Mouse (Mus musculus) midbrain, embryonic 12.5 days (tissue): ENCODE data around the gene Ercc2. TPM values are rescaled to one million over a fixed set of nuclear protein-coding genes. Genes with fewer than 3 reads are reported as not detected.

Experiments
- ATAC-seq: fragments of 200-750 bp; cut with Nextera tagmentation; 2 replicates; pipeline ENCODE4 v1.8.0; 2017; ENCODE audit warnings: low read depth, moderate TSS enrichment, moderate library complexity; ENCODE audit not compliant: low FRiP score
- H3K27ac ChIP-seq: fragments of 300-500 bp; sonication (generic); replicated peaks from 2 replicates; pipeline ENCODE4 v1.5.1; 2016; ENCODE audit warnings: mild to moderate bottlenecking
- H3K27me3 ChIP-seq: fragments of 300-500 bp; sonication (generic); 2 replicates; pipeline ENCODE4 v1.6.1; 2016; ENCODE audit warnings: mild to moderate bottlenecking
- H3K36me3 ChIP-seq: fragments of 300-500 bp; sonication (generic); 2 replicates; pipeline ENCODE4 v1.6.1; 2016
- H3K4me1 ChIP-seq: fragments of 300-500 bp; sonication (generic); 2 replicates; pipeline ENCODE4 v1.6.1; 2016
- H3K4me2 ChIP-seq: fragments of 300-500 bp; sonication (generic); replicated peaks from 2 replicates; pipeline ENCODE4 v1.6.1; 2016; ENCODE audit warnings: mild to moderate bottlenecking, moderate library complexity
- H3K4me3 ChIP-seq: fragments of 300-500 bp; sonication (generic); 2 replicates; pipeline ENCODE4 v1.5.1; 2016; ENCODE audit warnings: mild to moderate bottlenecking
- H3K9ac ChIP-seq: fragments of 300-500 bp; sonication (generic); replicated peaks from 2 replicates; pipeline ENCODE4 v1.6.1; 2016; ENCODE audit warnings: mild to moderate bottlenecking, moderate library complexity
- H3K9me3 ChIP-seq: fragments of 300-500 bp; sonication (generic); 2 replicates; pipeline ENCODE4 v1.6.1; 2016; ENCODE audit warnings: mild to moderate bottlenecking
- WGBS: fragments of 180-500 bp; shearing (Covaris S2); methylation state at CpG from one replicate; pipeline ENCODE4 v1.1.7; 2016; 5-methylcytosine and 5-hydroxymethylcytosine counted together
- polyA plus RNA-seq: library from polyadenylated mRNA; unstranded; fragments of >200 nt; fragmentation: Nextera tagmentation; extraction: Ambion mirVana; gene quantifications from 2 replicates; pipeline ENCODE4 v1.2.1, GENCODE M21; 2016

Ercc2 gene
- polyA plus RNA-seq, 1 experiment from 2014 or later = 27.5 TPM

DNA sequence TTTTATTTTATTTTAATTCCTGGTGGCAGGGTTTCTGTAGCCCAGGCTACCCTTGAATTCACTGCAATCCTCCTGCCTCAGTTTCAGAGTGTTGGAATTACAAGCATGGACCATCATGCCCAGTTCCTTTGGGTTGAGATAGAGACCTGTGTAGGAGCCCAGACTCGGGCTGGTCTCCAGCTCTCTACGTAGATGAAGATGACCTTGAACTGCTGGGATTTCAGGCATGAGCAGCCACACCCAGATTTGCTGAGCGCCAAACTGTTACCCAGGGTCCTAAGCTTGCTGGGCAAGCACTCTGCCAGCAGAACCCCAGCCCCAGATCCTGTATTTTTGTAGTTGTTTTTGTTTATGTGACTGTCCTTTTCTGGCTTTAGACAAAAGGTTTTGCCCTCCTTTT lies 31.7 kb downstream of the Ercc2 start:
- Histone ChIP-seq H3K4me3 (no peak overlapping the region), H3K4me1 (no peaks in the 10 kb centered on the region), H3K36me3 (no peaks in the 10 kb centered on the region), H3K27me3 (peaks cover 39% of the 10 kb centered on the region), H3K9me3 (no peaks in the 10 kb centered on the region), H3K4me2 (no peak overlapping the region), H3K27ac (no peak overlapping the region), H3K9ac (no peak overlapping the region)
- 90% methylated on average over 3 of the region's 3 CpGs for WGBS
- ATAC-seq = no peak

DNA sequence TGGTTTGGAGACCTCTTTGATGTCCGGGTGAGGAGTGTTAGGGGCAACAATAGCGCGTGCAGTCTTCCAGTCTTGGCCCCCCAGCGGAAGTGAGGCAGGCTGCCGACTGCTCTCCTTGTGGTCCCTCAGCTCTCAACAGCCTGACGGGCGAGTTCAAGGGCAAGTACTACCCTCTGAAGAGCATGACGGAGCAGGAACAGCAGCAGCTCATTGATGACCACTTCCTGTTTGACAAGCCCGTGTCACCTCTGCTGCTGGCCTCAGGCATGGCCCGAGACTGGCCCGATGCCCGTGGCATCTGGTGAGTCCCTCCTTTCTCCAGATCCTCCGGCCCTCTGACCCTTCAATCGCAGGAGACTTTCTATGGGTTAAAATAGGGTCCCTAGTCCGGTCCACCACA lies 34.8 kb downstream of the Ercc2 start:
- Histone ChIP-seq H3K36me3 (no peaks in the 10 kb centered on the region), H3K9ac (no peak overlapping the region), H3K4me1 (0 out of 2 replicates have a peak, but pooled peaks cover 2% of the 10 kb centered on the region), H3K4me2 (no peak overlapping the region), H3K4me3 (no peak overlapping the region), H3K9me3 (no peaks in the 10 kb centered on the region), H3K27me3 (peaks cover 67% of the 10 kb centered on the region), H3K27ac (no peak overlapping the region)
- 81% methylated on average over 15 of the region's 15 CpGs for WGBS
- no peak for ATAC-seq

DNA sequence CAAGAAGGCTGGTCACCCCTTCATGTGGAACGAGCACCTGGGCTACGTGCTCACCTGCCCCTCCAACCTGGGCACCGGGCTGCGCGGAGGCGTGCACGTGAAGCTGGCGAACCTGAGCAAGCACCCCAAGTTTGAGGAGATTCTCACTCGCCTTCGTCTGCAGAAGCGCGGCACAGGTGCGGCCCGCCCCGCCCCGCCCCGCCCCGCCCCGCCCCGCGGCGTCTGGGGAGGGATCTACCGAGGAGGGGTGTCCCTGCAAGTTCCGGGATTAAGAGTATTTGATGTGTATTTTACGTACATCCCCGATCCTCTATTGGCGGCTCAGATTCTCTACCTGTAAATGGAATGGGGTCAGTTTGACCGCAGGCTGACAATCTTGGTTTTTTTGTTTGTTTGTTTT lies 38.3 kb downstream of the Ercc2 start:
- ATAC-seq = no peak
- H3K9ac ChIP-seq = no peak overlapping the region
- H3K9me3 ChIP-seq = no peaks in the 10 kb centered on the region
- WGBS = 9% methylated on average over 28 of the region's 28 CpGs
- peaks cover 3% of the 10 kb centered on the region; the same call in 1 of the 2 replicates for H3K36me3 ChIP-seq
- H3K4me1 ChIP-seq = 0 out of 2 replicates have a peak, but pooled peaks cover 2% of the 10 kb centered on the region
- H3K27ac ChIP-seq = no peak overlapping the region
- H3K4me2 ChIP-seq = no peak overlapping the region
- H3K4me3 ChIP-seq = no peak overlapping the region
- peaks cover 79% of the 10 kb centered on the region for H3K27me3 ChIP-seq

DNA sequence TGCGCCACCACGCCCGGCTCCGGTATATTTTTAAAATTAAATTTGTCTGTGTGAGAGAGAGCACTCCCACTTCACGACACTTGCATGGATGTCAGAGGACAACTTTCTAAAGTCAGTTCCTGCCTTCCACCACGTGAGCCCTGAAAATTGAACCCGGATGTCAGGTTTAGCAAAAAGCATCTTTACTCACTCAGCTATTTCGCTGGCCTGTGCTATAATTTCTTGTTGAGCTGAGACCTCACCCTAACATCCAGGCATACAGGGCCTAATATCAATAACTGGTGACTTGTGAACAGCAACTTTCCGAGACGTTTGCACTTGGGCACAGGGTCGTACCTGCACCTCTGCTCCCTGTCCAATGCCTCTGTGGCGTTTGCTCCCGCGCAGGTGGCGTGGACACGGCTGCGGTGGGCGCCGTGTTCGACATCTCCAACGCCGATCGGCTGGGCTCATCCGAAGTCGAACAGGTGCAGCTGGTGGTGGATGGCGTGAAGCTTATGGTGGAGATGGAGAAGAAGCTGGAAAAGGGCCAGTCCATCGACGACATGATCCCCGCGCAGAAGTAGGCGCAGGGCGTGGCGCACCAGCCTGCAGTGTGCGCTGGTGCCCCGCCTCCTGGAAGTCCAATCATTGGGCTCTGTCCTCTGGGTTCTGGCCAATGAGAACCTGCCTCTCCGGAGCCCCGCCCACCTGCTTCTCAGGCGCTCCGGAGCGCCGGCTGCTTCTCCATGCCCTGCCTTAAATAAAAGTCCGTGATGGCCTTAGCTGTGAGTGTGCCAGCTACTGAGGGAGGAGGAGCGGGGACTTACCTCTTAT lies 39.2 kb downstream of the Ercc2 start:
- H3K9me3 ChIP-seq = no peaks in the 10 kb centered on the region
- 15% methylated on average over 43 of the region's 43 CpGs for WGBS
- peaks cover 12% of the 10 kb centered on the region for H3K36me3 ChIP-seq
- peaks cover 71% of the 10 kb centered on the region for H3K27me3 ChIP-seq
- peak overlapping the region; percentile 37; the same call in 1 of the 2 replicates for H3K9ac ChIP-seq
- H3K4me1 ChIP-seq = 0 out of 2 replicates have a peak, but pooled peaks cover 2% of the 10 kb centered on the region
- peak overlapping the region; percentile 41 for H3K4me3 ChIP-seq
- H3K4me2 ChIP-seq = peak overlapping the region; percentile 67
- H3K27ac ChIP-seq = no peak overlapping the region
- peak; percentile 98 for ATAC-seq

DNA sequence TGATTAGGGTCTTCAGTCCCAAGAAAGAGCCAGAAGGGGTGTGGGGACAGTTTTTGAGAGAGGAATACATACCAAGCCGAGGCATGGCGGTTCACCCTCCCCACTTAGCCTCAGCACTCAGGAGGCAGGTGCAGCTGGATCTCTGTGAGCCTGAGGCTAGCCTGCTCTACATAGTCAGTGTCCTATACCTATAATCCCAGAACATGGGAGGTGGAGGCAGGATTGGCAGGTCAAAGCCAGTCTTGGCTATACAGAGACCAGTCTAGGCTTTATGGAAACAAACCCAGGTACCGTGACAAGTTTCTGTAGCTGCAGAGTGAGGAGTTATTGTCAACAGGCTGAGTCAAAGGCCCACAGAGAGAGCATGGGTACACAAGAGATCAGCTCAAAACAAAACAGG lies 41.3 kb downstream of the Ercc2 start:
- 91% methylated on average over 3 of the region's 3 CpGs for WGBS
- Histone ChIP-seq H3K4me1 (0 out of 2 replicates have a peak, but pooled peaks cover 2% of the 10 kb centered on the region), H3K9ac (no peak overlapping the region), H3K27ac (no peak overlapping the region), H3K4me3 (no peak overlapping the region), H3K4me2 (no peak overlapping the region), H3K36me3 (peaks cover 33% of the 10 kb centered on the region), H3K9me3 (no peaks in the 10 kb centered on the region), H3K27me3 (peaks cover 51% of the 10 kb centered on the region)
- no peak for ATAC-seq

DNA sequence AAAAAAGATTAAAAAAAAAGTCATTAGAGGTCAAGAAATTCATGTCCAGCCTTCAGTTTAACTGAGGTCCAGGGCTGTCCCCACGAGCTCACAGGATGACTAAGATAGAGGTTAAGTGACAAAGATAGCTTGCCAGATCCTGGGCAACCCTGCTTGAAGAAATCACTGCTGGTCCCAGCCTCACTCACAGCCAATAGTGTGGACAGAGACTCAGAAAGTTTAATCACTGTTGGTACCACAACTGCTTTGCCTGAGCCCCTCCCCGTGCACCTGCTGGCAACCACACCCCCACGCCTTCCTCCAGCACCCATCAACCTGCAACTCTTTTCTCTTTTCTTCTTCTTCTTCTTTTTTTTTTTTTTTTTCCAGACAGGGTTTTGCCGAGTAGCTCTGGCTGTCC lies 42.2 kb downstream of the Ercc2 start:
- no peak overlapping the region for H3K4me2 ChIP-seq
- no peaks in the 10 kb centered on the region for H3K9me3 ChIP-seq
- H3K4me1 ChIP-seq = 0 out of 2 replicates have a peak, but pooled peaks cover 2% of the 10 kb centered on the region
- 71% methylated on average over 4 of the region's 4 CpGs for WGBS
- ATAC-seq = no peak
- H3K27me3 ChIP-seq = peaks cover 42% of the 10 kb centered on the region
- H3K9ac ChIP-seq = no peak overlapping the region
- no peak overlapping the region for H3K4me3 ChIP-seq
- H3K27ac ChIP-seq = no peak overlapping the region
- H3K36me3 ChIP-seq = peaks cover 42% of the 10 kb centered on the region

DNA sequence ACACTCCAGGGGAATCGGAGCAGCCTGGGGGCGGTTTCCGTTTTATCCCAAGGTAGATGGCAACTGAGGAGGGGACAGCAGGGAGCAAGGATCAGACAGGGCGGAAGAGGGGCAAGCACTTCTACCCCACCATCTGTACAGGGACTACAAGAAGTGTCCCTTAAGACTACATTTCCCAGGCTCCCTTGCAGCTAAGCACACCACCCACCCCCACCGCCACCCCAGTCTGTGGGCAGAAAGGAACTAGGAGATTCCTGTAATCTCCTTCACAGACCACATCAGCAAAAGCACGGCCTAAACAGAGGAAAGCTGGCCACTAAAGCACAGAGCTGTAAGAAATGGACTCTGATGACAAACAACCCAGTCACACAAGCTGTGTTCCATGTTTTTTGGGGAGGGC lies 44.5 kb downstream of the Ercc2 start:
- Histone ChIP-seq H3K4me1 (no peaks in the 10 kb centered on the region), H3K27me3 (peaks cover 19% of the 10 kb centered on the region), H3K4me3 (no peak overlapping the region), H3K9me3 (no peaks in the 10 kb centered on the region), H3K27ac (no peak overlapping the region), H3K36me3 (peaks cover 65% of the 10 kb centered on the region), H3K9ac (0 out of 2 replicates have a peak overlapping the region, but pooled peaks have one; percentile 24), H3K4me2 (no peak overlapping the region)
- no peak for ATAC-seq
- WGBS = 58% methylated on average over 6 of the region's 6 CpGs

DNA sequence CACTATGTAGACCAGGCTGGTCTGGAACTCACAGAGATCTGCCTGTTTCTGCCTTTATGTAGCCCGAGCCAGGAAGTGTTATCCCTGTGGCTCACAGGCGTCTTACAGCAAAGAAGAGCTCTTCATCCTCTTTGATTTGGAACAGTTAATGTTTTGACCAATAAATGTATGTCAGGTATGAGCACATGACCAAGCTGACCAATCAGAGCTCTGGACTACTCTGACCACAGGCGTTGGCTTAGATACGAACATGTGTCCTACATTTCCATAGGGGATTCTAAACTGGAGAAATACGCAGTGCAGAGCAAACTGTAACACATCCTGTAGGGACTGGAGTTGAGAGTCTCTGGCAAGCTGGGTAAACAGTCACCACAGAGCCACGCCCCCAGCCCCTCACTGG lies 45.1 kb downstream of the Ercc2 start:
- no peaks in the 10 kb centered on the region for H3K4me1 ChIP-seq
- 91% methylated on average over 6 of the region's 6 CpGs for WGBS
- no peak overlapping the region for H3K9ac ChIP-seq
- H3K4me2 ChIP-seq = no peak overlapping the region
- ATAC-seq = no peak
- H3K4me3 ChIP-seq = no peak overlapping the region
- peaks cover 13% of the 10 kb centered on the region for H3K27me3 ChIP-seq
- H3K36me3 ChIP-seq = peaks cover 71% of the 10 kb centered on the region
- H3K9me3 ChIP-seq = no peaks in the 10 kb centered on the region
- no peak overlapping the region for H3K27ac ChIP-seq

DNA sequence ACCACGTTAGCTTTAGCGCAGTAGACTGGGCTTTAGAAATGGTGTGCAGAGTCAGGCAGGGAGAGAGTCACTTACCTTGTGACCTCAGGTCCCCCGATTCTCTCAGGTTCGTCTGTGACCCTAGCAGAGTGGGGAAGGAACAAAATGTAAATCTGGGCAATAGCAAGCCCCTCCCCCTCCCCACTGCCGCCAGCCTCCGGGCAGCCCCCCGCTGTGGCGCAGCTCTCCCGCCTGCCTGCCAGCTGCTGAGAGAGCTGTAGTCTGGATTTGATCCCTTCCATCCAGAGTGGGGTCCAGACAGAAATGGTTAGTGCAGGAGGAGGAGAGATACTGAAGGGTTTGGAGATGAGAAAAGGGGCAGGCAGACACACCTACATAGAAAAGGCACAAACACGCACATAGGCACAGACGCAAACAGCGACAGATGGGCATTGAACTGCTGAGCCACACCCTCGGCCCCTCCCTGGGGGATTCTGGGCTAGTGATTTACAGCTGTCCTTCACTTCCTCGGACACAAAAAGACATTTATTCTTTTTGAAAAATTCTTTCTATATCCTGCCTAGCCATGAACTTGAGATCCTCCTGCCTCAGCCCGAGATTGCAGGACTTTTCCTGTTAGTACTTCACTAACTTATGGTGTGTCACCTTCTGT lies 46.3 kb downstream of the Ercc2 start:
- H3K4me3 ChIP-seq = no peak overlapping the region
- peaks cover 83% of the 10 kb centered on the region for H3K36me3 ChIP-seq
- no peak overlapping the region for H3K9ac ChIP-seq
- no peak overlapping the region for H3K27ac ChIP-seq
- H3K4me2 ChIP-seq = no peak overlapping the region
- ATAC-seq = no peak
- H3K27me3 ChIP-seq = peaks cover 1% of the 10 kb centered on the region; the same call in 1 of the 2 replicates
- H3K4me1 ChIP-seq = no peaks in the 10 kb centered on the region
- H3K9me3 ChIP-seq = no peaks in the 10 kb centered on the region
- 71% methylated on average over 15 of the region's 15 CpGs for WGBS

DNA sequence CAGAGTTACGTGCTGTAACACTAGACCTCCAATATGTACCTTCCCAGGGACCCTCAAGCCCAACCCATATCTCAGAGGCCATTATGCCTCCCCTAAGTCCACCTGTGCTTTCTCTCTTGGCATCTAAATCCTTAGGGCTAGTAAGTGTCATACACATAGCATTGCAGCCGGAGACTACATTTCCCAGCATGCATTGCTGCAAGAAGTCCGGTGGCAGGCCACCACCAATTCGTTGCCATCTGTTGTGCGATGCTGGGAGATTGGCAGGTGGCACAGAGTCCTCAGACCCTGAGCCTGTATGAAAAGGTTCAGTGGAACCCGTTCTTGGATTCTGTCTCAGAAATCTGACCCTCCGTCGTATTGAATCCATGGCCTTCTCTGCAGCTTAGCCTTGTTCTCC lies 47.9 kb downstream of the Ercc2 start:
- Histone ChIP-seq H3K27ac (no peak overlapping the region), H3K9me3 (no peaks in the 10 kb centered on the region), H3K4me2 (no peak overlapping the region), H3K36me3 (peaks cover 99% of the 10 kb centered on the region), H3K9ac (no peak overlapping the region), H3K27me3 (no peaks in the 10 kb centered on the region), H3K4me3 (no peak overlapping the region), H3K4me1 (no peaks in the 10 kb centered on the region)
- WGBS = 74% methylated on average over 8 of the region's 8 CpGs
- no peak for ATAC-seq

DNA sequence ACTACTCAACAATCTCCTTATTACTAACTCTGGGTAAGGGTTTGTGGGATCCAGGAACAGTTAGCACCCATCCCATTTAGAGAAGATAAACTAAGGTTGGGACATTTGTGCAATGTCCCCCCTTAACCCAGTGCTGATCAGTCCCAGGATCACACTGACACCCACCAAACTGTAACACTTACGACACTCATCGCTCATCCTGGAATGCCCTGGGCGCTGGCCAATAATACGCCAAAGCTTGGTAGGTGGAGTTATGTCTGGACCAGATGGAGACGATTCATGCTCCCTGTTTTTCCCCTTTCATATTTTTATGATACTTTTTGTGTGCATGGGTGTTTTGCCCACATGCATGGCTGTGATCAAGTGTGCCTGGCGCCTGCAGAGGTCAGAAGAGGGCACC lies 48.6 kb downstream of the Ercc2 start:
- no peak for ATAC-seq
- WGBS = 96% methylated on average over 6 of the region's 6 CpGs

DNA sequence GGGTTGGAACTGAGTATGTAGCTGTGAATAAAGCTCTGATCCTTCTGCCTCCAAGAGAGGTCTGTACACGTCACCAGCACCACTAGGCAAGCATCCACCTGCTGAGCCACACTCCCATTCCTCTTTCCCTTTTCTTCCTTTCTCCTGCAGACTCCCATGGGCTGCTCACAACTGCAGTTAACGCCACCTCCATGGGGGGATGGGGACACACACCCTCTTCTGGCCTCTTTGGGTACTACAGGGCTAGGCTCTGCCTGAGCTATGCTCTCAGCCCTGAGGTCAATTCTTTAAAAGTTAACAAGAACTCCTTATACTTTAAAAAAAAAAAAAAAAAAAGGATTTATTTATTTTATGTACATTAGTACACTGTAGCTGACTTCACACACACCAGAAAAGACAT lies 50.7 kb downstream of the Ercc2 start:
- H3K4me2 ChIP-seq = no peak overlapping the region
- H3K4me3 ChIP-seq = no peak overlapping the region
- no peak for ATAC-seq
- H3K9ac ChIP-seq = no peak overlapping the region
- H3K36me3 ChIP-seq = peaks cover 100% of the 10 kb centered on the region
- H3K9me3 ChIP-seq = no peaks in the 10 kb centered on the region
- 98% methylated on average over 2 of the region's 2 CpGs for WGBS
- no peaks in the 10 kb centered on the region for H3K4me1 ChIP-seq
- no peaks in the 10 kb centered on the region for H3K27me3 ChIP-seq
- H3K27ac ChIP-seq = no peak overlapping the region

More for the DNA sequence above, 48.6 kb downstream of the Ercc2 start:
- no peak overlapping the region for H3K27ac ChIP-seq
- no peak overlapping the region for H3K4me3 ChIP-seq
- H3K9me3 ChIP-seq = no peaks in the 10 kb centered on the region
- no peaks in the 10 kb centered on the region for H3K27me3 ChIP-seq
- H3K36me3 ChIP-seq = peaks cover 100% of the 10 kb centered on the region
- H3K4me2 ChIP-seq = no peak overlapping the region
- H3K4me1 ChIP-seq = no peaks in the 10 kb centered on the region
- H3K9ac ChIP-seq = no peak overlapping the region
